Mouse (Mus musculus): ENCODE measurements around the gene Btn1a1. TPM values are rescaled to one million over a fixed set of nuclear protein-coding genes. Genes with fewer than 3 reads are reported as not detected.

Btn1a1 gene
- polyA plus RNA-seq, 1 experiment from 2014 or later: 0.10 TPM

- peak; percentile 73 for ATAC-seq (ENCODE audit: insufficient number of reproducible peaks, insufficient read depth, low FRiP score, low TSS enrichment, low read depth)
- Histone ChIP-seq H3K27me3 (no peaks in the 10 kb centered on the region), H3K4me1 (replicated peaks) (peaks cover 6% of the 10 kb centered on the region; the same call in 1 of the 2 replicates), H3K4me2 (peak overlapping the region; percentile 66), H3K4me3 (replicated peaks) (peak overlapping the region; percentile 49), H3K27ac (peak overlapping the region; percentile 78; the same call in 1 of the 2 replicates), H3K9me3 (no peaks in the 10 kb centered on the region), H3K36me3 (no peaks in the 10 kb centered on the region), H3K9ac (replicated peaks) (peak overlapping the region; percentile 63)
- under 1% methylated on average over 17 of the region's 17 CpGs for WGBS
These were observed 27.8 kb downstream of the Btn1a1 start for GRCm38 (mm10) chr13:23437908-23438307.

GRCm38 (mm10) chr13:23436861-23437822, 28.6 kb downstream of the Btn1a1 start:
- ATAC-seq (ENCODE audit: insufficient number of reproducible peaks, insufficient read depth, low FRiP score, low TSS enrichment, low read depth): peak; percentile 48; the same call in 1 of the 2 replicates

GRCm38 (mm10) chr13:23436231-23436661, 29.5 kb downstream of the Btn1a1 start:
- WGBS: under 1% methylated on average over 11 of the region's 11 CpGs
- peak overlapping the region; percentile 41 for H3K4me3 ChIP-seq (replicated peaks)
- no peak overlapping the region for H3K9ac ChIP-seq (replicated peaks)
- H3K9me3 ChIP-seq: no peaks in the 10 kb centered on the region
- ATAC-seq (ENCODE audit: insufficient number of reproducible peaks, insufficient read depth, low FRiP score, low TSS enrichment, low read depth): no peak
- H3K36me3 ChIP-seq: no peaks in the 10 kb centered on the region
- H3K4me1 ChIP-seq (replicated peaks): peaks cover 6% of the 10 kb centered on the region; the same call in 1 of the 2 replicates
- no peaks in the 10 kb centered on the region for H3K27me3 ChIP-seq
- H3K27ac ChIP-seq: no peak overlapping the region
- H3K4me2 ChIP-seq: peak overlapping the region; percentile 61

More at GRCm38 (mm10) chr13:23436861-23437822, 28.6 kb downstream of the Btn1a1 start:
- Histone ChIP-seq H3K27ac (peak overlapping the region; percentile 78), H3K27me3 (no peaks in the 10 kb centered on the region), H3K36me3 (no peaks in the 10 kb centered on the region), H3K9ac (replicated peaks) (peak overlapping the region; percentile 63), H3K4me2 (peak overlapping the region; percentile 66), H3K4me3 (replicated peaks) (peak overlapping the region; percentile 49), H3K4me1 (replicated peaks) (peaks cover 6% of the 10 kb centered on the region; the same call in 1 of the 2 replicates), H3K9me3 (no peaks in the 10 kb centered on the region)
- WGBS: 1% methylated on average over 32 of the region's 32 CpGs

- Histone ChIP-seq H3K9me3 (no peaks in the 10 kb centered on the region), H3K4me3 (replicated peaks) (peak overlapping the region; percentile 41), H3K4me1 (replicated peaks) (peaks cover 6% of the 10 kb centered on the region; the same call in 1 of the 2 replicates), H3K9ac (replicated peaks) (peak overlapping the region; percentile 52), H3K36me3 (no peaks in the 10 kb centered on the region), H3K4me2 (peak overlapping the region; percentile 61), H3K27me3 (no peaks in the 10 kb centered on the region), H3K27ac (no peak overlapping the region)
- WGBS: 2% methylated on average over 12 of the region's 12 CpGs
- no peak for ATAC-seq (ENCODE audit: insufficient number of reproducible peaks, insufficient read depth, low FRiP score, low TSS enrichment, low read depth)
These were observed 30.0 kb downstream of the Btn1a1 start for GRCm38 (mm10) chr13:23435676-23436075.

GRCm38 (mm10) chr13:23435241-23435640, 30.5 kb downstream of the Btn1a1 start:
- H3K36me3 ChIP-seq: no peaks in the 10 kb centered on the region
- peak overlapping the region; percentile 41 for H3K4me3 ChIP-seq (replicated peaks)
- H3K27me3 ChIP-seq: no peaks in the 10 kb centered on the region
- peak overlapping the region; percentile 61 for H3K4me2 ChIP-seq
- ATAC-seq (ENCODE audit: insufficient number of reproducible peaks, insufficient read depth, low FRiP score, low TSS enrichment, low read depth): no peak
- no peaks in the 10 kb centered on the region for H3K9me3 ChIP-seq
- no peak overlapping the region for H3K27ac ChIP-seq
- WGBS: 17% methylated on average over 4 of the region's 4 CpGs
- peaks cover 6% of the 10 kb centered on the region; the same call in 1 of the 2 replicates for H3K4me1 ChIP-seq (replicated peaks)
- peak overlapping the region; percentile 52; the same call in 1 of the 2 replicates for H3K9ac ChIP-seq (replicated peaks)

GRCm38 (mm10) chr13:23434426-23434825, 31.3 kb downstream of the Btn1a1 start:
- no peaks in the 10 kb centered on the region for H3K9me3 ChIP-seq
- ATAC-seq (ENCODE audit: insufficient number of reproducible peaks, insufficient read depth, low FRiP score, low TSS enrichment, low read depth): no peak
- H3K27me3 ChIP-seq: no peaks in the 10 kb centered on the region
- H3K4me1 ChIP-seq (replicated peaks): peaks cover 10% of the 10 kb centered on the region; the same call in 1 of the 2 replicates
- WGBS: 8% methylated on average over 7 of the region's 7 CpGs
- H3K27ac ChIP-seq: peak overlapping the region; percentile 50; the same call in 1 of the 2 replicates
- H3K36me3 ChIP-seq: no peaks in the 10 kb centered on the region
- H3K4me2 ChIP-seq: peak overlapping the region; percentile 61
- 0 out of 2 replicates have a peak overlapping the region, but pooled peaks have one; percentile 3 for H3K9ac ChIP-seq (replicated peaks)
- peak overlapping the region; percentile 19; the same call in 1 of the 2 replicates for H3K4me3 ChIP-seq (replicated peaks)

GRCm38 (mm10) chr13:23433801-23434200, 31.9 kb downstream of the Btn1a1 start:
- Histone ChIP-seq H3K4me1 (replicated peaks) (peaks cover 15% of the 10 kb centered on the region; the same call in 1 of the 2 replicates), H3K4me3 (replicated peaks) (no peak overlapping the region), H3K4me2 (peak overlapping the region; percentile 26), H3K9me3 (no peaks in the 10 kb centered on the region), H3K27ac (no peak overlapping the region), H3K36me3 (no peaks in the 10 kb centered on the region), H3K27me3 (no peaks in the 10 kb centered on the region), H3K9ac (replicated peaks) (no peak overlapping the region)
- no peak for ATAC-seq (ENCODE audit: insufficient number of reproducible peaks, insufficient read depth, low FRiP score, low TSS enrichment, low read depth)
- WGBS: 58% methylated on average over 5 of the region's 5 CpGs

- peak overlapping the region; percentile 58 for H3K4me2 ChIP-seq
- WGBS: 8% methylated on average over 5 of the region's 5 CpGs
- H3K27me3 ChIP-seq: no peaks in the 10 kb centered on the region
- no peak for ATAC-seq (ENCODE audit: insufficient number of reproducible peaks, insufficient read depth, low FRiP score, low TSS enrichment, low read depth)
- peak overlapping the region; percentile 51 for H3K4me3 ChIP-seq (replicated peaks)
- H3K4me1 ChIP-seq (replicated peaks): peaks cover 18% of the 10 kb centered on the region
- H3K27ac ChIP-seq: peak overlapping the region; percentile 72
- H3K9me3 ChIP-seq: no peaks in the 10 kb centered on the region
- H3K9ac ChIP-seq (replicated peaks): 0 out of 2 replicates have a peak overlapping the region, but pooled peaks have one; percentile 12
- H3K36me3 ChIP-seq: no peaks in the 10 kb centered on the region
These were observed 32.5 kb downstream of the Btn1a1 start for GRCm38 (mm10) chr13:23433206-23433605.

- ATAC-seq (ENCODE audit: insufficient number of reproducible peaks, insufficient read depth, low FRiP score, low TSS enrichment, low read depth): peak; percentile 91
- H3K9ac ChIP-seq (replicated peaks): peak overlapping the region; percentile 37; the same call in 1 of the 2 replicates
- H3K27me3 ChIP-seq: no peaks in the 10 kb centered on the region
- peak overlapping the region; percentile 95 for H3K27ac ChIP-seq
- peaks cover 19% of the 10 kb centered on the region for H3K4me1 ChIP-seq (replicated peaks)
- no peaks in the 10 kb centered on the region for H3K36me3 ChIP-seq
- peak overlapping the region; percentile 58 for H3K4me2 ChIP-seq
- WGBS: under 1% methylated on average over 28 of the region's 28 CpGs
- no peaks in the 10 kb centered on the region for H3K9me3 ChIP-seq
- H3K4me3 ChIP-seq (replicated peaks): peak overlapping the region; percentile 51
These were observed 33.0 kb downstream of the Btn1a1 start for GRCm38 (mm10) chr13:23432562-23433201.

GRCm38 (mm10) chr13:23431351-23431771, 34.3 kb downstream of the Btn1a1 start:
- WGBS: 1% methylated on average over 15 of the region's 15 CpGs
- H3K27me3 ChIP-seq: no peaks in the 10 kb centered on the region
- peak overlapping the region; percentile 95 for H3K27ac ChIP-seq
- H3K4me2 ChIP-seq: peak overlapping the region; percentile 58
- peak; percentile 77 for ATAC-seq (ENCODE audit: insufficient number of reproducible peaks, insufficient read depth, low FRiP score, low TSS enrichment, low read depth)
- H3K9me3 ChIP-seq: no peaks in the 10 kb centered on the region
- H3K36me3 ChIP-seq: no peaks in the 10 kb centered on the region
- peak overlapping the region; percentile 51 for H3K4me3 ChIP-seq (replicated peaks)
- H3K4me1 ChIP-seq (replicated peaks): peaks cover 19% of the 10 kb centered on the region
- H3K9ac ChIP-seq (replicated peaks): peak overlapping the region; percentile 59
